Mouse (Mus musculus): ENCODE measurements around the gene Casp1.

Gene Casp1

DNA sequence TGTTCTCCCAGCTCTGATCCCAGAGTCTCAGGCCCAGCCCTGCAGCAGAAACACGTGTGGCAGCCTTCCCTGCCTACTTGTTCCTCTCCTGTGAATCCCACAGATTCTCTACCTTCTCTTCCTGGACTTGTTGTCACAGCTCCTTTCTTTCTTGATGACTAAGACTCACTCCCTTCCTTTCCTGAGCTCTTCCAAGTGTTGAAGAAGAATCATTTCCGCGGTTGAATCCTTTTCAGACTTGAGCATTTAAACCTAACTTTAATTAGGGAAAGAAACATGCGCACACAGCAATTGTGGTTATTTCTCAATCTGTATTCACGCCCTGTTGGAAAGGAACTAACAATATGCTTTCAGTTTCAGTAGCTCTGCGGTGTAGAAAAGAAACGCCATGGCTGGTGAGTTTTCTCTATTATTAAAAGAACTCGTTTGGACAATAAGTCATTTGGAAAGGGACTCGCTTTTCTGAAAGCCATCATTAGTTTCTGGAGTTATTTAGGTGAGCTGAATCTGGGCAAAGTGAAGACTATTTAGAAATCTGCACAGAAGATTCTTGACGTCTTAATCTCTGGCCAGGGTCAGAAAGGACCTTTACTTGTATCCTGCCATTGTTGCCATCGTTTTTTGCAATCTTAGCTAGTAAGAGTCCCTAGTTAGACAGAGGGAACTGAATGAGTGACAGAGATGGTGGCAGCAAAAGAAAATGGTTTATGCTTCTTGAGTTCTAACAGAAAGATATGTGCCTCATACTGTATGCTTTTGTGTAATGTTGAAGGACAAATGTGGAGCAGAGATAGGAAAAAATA lies at the start of gene Casp1:
Casp1 (plus strand) TSS at position 189 of the 803 bp plus-strand sequence.
- DNase-seq (ENCODE audit: low spot score in 2 of 2), result no peak

DNA sequence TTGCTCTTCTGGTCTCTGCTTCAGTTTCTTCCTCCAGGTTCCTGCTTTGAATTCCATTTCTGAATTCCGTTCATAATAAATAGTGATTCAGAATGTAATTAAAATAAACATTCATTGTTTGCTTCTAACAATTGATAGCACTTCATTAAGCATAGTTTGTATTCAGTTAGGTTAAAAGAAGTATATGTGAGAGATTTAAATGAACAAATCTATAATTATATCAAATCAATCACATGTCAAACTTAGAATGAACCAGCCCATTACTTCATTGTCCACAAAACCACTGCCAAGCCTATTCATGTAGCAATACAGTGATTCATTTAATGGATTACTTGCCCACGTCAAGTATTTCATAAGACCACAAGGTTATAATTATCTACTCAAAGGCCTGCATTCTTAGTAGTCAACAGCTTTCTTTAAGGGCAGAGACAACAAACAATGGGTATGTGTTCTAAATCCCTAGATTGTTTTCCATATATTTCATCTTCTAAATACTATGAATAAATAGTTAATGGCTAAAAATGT lies 34.3 kb upstream of the Casp1 start:
- DNase-seq (ENCODE audit: low spot score in 2 of 2), result no peak

DNA sequence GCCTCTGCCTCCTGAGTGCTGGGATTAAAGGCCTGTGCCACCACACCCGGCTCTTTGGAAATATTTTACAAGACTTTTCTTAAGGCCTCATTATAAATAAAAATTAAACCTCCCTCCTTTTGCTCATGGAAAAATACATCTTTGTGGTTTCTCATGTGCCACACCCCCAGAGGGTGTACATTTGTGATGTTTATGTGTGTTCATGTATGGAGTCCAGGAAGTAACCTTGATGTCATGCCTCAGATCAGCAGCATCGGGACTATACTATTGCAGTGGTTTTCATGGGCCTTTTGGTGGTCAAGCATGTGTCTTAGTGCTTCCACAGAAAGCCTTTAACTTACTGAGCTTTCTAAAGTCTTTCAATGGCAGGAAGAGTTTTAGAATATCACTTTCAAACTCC lies 28.0 kb upstream of the Casp1 start:
- DNase-seq (ENCODE audit: low spot score in 2 of 2), result no peak

DNA sequence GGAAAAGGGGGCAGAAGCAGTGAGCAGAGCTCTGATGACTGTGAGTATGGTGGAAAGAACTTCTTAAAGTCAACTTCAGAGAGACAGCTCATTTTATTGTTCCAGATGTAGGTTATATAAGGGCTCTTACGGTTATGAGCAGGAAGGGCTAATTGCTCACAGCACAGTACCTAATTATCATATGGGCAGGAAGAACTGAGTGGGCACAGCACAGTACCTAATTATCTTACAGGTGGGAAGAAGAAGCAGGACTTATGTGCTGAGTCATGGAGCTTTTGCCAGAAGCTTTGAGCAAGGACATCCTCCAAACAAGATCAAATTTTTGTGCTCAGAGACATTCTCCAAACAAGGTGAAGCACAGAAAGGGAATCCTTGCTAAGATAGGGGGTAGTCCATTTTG lies 27.4 kb upstream of the Casp1 start:
- no peak for DNase-seq (ENCODE audit: low spot score in 2 of 2)

DNA sequence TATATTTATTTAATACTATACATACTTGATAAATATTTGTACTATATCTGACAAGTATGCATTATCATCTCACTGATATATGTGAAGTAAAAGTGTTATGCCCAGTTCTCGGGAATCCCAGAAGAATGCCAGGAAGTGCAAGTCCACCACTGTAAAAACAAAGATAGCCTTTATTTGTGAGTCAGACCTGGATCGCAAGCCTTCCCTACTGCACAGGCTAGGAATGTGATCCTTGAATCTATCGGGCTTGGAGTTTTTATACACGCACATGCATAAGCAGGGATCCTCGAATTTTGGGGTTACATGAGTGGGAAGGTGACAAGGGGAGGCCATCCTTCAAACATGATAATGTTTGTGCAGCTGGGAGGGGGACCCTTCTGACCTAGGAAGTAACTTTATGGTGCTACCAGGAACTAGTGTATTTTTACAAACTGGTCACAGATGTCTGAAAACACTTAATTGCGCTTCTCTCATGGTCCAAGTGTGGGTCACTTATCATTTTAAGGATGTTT lies 26.9 kb upstream of the Casp1 start:
- DNase-seq (ENCODE audit: low spot score in 2 of 2), result no peak

DNA sequence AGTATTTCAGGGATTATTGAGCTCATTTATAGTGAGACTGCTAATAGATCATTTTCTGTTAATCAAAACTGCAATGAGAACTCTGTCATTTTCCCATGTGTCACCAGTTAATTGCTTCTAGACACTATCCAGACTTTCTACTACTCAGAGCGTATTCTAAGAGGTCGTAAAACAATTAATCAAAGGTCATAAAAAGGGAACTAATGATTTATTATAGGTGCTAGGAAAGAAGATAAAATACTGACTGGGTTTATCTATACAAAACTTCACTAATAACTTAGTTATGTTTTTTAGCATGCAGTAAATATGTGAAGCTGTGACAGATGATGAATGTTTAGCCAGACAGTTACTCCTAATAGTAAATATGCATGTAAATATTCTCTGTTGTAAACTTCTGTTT lies 12.2 kb upstream of the Casp1 start:
- no peak for DNase-seq (ENCODE audit: low spot score in 2 of 2)

DNA sequence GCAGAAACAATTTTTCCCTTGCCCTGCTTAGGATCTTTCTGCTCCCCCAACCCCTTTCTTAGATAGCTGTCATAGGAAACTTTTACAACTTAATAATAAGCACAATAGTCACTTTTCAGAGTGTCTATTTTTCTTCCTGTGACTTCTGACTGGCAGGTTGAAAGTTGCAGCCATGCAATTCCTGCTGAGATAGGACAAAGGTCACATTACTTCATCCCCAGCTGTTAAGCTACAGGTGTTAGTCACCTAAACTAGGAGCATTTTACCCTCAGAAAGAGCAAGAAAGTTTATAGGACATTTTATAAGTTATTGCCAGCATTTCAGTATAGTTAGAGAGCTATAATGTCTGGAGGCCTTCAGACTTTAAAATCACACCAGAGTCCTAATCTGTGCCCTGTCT lies 11.7 kb upstream of the Casp1 start:
- no peak for DNase-seq (ENCODE audit: low spot score in 2 of 2)

DNA sequence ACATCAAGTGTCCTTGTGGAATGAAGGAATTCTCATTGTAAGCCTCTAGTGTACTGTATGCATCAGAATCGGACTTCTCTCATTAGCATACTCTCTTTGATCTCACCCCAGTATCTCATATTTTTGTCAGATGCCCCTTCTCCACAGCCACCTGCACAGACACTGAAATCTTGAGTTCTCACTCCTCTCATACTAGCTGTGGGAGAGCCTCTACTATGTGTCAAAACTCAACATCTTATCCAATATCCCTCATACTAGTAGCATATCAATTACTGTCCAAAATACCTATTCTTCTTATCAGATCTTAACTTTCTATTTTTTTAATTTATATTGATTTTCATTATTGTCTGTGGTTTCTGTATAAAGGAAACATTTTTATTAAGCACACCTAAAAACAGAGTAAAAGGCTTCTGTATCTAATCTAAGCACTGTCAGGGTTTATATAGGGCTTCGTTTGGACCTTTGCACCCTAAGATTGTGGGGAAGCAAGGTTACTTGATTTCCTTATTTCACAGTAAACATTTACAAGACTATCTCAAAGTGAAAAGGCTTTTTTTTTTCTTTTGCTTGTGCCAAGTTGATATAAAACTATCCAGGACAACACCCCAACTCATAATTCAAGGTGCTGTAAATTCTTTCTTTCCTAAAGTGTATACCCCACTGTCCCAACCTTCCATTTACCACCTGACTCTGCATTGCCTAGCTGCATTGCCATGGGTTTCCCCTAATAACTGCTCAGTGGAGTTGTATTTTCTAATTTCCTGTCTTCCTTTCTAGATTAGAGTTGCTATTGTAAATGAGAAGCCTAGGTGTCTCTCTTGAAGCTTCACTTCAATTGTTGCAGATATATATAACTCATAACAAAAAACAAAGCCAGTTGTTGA lies 1.7 kb upstream of the Casp1 start:
- no peak for DNase-seq (ENCODE audit: low spot score in 2 of 2)

DNA sequence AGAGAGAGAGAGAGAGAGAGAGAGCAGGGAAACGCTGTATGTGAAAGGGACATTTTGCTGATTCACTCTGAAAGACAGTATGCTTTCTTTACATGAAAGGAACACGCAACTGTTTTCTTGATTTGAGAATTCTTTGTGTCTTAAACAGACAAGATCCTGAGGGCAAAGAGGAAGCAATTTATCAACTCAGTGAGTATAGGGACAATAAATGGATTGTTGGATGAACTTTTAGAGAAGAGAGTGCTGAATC lies 740 bp downstream of the Casp1 start:
- no peak for DNase-seq (ENCODE audit: low spot score in 2 of 2)

DNA sequence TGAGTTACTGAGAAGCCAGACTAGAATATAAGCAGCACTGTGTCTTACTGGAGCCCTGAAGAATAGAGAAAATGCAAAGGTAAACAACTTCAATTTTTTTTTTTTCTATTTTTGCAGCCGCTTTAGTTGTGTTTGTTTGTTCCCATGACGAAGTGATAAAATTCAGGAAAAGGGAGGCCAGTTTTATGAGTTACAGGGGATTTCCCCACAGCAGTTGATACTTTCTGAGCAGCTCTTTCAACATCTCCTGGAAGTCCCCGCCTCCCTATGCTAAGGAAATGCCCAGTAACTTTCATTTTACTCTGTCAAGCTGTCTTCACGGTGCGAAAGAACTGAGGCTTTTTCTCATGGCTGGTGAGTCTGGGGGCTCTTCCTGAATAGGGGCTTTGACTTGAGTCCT lies 10.2 kb downstream of the Casp1 start, which contains the start of gene Casp4:
Casp4 (plus strand) TSS at position 268 of the 400 bp plus-strand sequence.
- DNase-seq (ENCODE audit: low spot score in 2 of 2), result no peak

DNA sequence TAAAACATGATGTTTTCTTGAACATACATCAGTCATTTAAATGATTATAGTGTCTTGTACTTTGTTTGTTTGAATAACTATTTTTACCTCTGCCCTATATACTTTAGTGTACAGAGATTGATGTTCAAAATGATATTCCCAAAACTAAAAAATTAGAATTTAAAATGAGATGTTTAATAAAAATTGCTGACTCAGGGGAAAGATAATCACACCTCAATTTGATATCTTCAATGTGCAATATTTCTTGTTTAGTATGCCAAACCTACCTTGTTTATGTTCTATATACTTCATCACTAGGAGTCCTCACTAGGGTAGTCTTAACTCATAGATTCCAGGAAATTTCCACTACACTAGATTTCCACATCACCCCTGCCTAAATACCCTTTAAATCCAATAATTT lies 11.8 kb downstream of the Casp1 start:
- no peak for DNase-seq (ENCODE audit: low spot score in 2 of 2)

DNA sequence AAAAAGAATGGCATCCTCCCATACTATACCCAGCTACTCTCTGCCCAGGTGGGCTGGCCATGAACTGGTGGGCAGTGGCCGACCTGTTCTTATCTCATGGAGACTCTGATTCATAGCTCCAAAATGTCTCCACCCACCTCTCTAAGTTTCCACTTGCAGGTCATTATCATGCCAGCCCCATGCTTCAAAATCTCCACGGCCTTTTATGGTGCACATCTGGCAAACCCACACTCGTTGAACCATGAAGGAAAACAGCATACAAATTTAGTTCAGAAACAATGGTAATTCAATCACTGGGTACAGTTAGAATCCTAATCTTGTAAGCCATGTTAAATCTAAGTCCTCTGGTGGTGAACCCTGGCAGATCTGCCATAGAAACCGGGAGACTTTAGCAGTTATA lies 13.1 kb downstream of the Casp1 start:
- DNase-seq (ENCODE audit: low spot score in 2 of 2), result no peak

DNA sequence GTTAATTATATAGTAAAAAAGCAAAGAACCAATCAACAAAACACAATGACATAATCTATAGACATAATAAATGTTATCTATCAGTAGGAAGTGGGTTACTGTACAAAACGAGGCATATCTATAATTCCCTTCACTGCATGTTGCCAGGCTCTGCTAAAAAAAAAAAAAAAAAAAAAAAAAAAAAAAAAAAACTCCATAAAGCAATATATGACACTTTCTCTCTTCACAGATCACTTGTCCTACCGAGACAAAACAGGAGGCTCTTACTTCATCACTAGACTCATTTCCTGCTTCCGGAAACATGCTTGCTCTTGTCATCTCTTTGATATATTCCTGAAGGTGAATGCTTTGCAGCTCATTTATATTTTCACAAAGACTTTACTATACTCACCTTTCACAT lies 29.9 kb downstream of the Casp1 start:
- no peak for DNase-seq (ENCODE audit: low spot score in 2 of 2)

DNA sequence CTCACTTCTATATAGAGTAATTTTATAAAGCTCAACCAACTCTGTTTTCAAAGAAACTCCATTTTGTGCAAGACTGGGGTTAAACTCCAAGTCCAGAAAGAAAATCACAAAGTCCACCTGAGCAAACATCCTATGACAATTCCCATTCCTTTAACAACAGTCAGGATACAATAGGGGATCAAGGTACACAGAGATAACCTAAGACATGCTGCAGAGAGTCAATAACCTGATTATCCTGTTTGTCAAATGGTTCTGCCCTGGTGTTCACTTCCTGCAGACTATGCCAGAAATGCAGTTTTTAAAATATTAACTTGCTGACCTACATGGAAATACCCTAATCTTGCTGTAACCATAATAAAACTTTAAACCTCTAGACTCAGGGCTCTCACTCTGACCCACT lies 34.1 kb downstream of the Casp1 start:
- no peak for DNase-seq (ENCODE audit: low spot score in 2 of 2)

DNA sequence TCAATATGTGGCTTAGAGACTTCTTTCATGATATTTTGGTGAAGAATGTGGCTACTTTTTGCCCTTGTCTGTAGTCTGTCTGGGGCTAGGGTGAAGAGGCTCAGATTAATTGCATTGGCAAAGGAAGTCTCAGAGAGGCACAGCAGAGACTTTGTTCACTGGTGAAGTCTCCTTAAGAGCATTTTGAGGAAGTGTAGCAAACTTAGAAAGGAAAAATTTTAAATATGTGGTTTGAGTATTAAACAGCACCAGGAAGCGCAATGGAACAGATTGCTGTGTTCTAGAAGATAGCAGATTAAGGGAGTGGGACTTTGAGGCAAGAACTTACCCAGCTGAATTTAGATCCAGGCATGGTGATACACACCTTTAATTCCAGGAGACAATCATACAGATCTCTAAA lies 35.1 kb downstream of the Casp1 start:
- no peak for DNase-seq (ENCODE audit: low spot score in 2 of 2)

DNA sequence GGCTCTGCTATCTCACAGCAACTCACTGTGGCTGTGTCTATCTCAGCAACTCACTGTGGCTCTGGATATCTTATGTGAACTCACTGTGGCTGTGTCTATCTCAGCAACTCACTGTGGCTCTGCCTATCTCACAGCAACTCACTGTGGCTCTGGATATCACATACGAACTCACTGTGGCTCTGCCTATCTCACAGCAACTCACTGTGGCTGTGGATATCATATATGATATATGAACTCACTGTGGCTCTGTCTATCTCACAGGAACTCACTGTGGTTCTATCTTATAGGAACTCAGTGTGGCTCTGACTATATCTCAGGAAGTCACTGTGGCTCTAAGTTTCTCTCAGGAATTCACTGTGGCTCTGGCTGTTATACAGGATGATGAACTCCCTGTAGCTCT lies 44.8 kb downstream of the Casp1 start:
- no peak for DNase-seq (ENCODE audit: low spot score in 2 of 2)

DNA sequence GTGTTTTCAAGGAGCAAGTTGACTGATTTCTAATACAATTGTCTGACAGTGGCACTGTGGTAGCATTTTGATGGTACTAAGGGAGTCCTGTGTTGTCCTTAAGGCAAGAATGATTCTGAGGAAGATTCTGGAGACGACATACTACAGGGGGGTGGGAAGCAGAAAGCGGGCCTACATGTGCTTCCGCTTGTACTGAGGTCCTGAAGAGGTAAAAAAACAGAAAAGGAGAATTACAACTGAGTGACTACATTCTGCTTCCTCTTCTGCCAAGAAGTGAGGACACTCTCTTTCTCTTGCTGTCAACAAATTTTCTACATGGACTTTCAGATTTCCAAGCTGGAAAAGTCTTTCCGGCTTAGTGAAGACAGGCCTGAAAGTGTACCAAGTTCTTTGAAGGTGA lies 45.8 kb downstream of the Casp1 start:
- no peak for DNase-seq (ENCODE audit: low spot score in 2 of 2)

DNA sequence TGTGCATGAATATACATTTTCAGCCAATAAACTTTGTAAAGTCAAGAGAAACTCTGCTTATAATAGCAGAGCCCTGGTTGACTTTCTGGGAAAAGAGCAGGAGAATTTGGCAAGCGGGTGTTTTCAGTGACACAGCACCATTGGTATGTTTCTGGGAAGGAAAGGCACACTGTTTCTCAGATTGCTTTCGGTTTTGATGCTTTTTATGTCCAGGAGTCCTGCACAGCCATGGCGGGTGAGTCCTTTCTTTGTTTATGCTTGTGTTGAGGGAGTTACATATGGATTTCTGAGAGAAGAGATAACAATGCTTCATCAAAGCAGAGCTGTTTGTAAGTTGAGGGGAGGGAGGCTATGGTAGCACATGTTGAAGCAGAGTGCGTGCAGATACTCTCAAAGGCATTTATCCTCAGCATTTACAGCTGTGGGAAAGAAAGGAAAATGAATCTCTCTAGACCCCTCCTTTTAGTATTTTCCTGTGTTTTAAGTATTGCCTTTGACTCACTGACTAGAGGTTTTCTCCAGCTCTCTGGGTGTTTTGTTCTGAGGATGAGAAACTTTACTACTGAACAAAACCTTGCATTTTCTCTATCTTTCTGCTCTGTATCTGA lies 47.1 kb downstream of the Casp1 start, which contains the start of gene Casp12:
Casp12 (plus strand) TSS at position 140 of the 608 bp plus-strand sequence.
- DNase-seq (ENCODE audit: low spot score in 2 of 2), result no peak

DNA sequence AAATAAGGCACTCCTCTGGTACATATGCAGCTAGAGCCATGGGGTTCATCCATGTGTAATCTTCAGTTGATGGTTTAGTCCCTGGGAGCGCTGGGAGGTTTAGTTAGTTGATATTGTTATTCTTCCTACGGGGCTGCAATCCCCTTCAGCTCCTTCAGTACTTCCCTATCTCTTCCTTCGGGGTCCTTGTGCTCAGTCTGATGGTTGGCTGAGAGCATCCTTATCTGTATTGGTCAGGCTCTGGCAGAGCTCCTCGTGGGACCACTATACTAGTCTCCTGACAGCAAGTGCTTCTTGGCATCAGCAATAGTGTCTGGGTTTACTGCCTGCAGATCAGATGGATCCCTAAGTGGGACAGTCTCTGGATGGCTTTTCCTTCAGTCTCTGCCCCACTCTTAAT lies 49.1 kb downstream of the Casp1 start:
- DNase-seq (ENCODE audit: low spot score in 2 of 2), result no peak

DNA sequence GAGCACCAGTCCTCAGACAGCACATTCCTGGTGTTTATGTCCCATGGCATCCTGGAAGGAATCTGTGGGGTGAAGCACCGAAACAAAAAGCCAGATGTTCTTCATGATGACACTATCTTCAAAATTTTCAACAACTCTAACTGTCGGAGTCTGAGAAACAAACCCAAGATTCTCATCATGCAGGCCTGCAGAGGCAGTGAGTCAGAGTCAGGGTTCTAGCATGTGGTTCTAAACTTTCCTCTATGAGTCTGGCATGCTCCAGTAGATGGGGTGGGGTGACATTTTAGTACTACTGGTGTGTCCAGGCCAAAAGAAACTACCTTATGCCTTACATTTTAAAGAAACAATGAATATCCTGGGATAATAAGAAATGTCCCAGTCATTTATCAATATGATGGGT lies 55.4 kb downstream of the Casp1 start:
- no peak for DNase-seq (ENCODE audit: low spot score in 2 of 2)

DNA sequence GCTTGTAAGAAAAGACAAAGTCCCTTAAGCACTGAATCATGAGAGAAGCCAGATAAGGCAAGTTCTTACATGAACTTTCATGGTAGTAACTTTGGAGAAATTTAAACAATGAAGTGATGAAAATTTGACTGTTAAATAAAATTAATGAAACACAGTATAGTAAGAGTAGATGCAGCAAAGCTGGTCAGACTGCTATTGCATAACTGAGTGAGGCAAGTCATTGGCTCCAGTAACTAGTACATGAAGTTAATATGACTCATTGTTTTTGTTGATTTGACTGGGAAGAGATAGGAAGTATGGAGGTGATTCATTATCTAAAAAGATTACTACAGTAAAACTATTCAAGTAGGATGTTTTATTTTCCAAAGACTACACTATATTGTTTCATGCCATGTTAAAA lies 58.5 kb downstream of the Casp1 start:
- DNase-seq (ENCODE audit: low spot score in 2 of 2), result no peak
